Mouse (Mus musculus) heart, postnatal 0 days (tissue): ENCODE data around the gene Dcp1a. TPM values are rescaled to one million over a fixed set of nuclear protein-coding genes. Genes with fewer than 3 reads are reported as not detected.

Experiments
- ATAC-seq: fragments of 200-750 bp; cut with Nextera tagmentation; 2 replicates; pipeline ENCODE4 v1.8.0; 2017; ENCODE audit warnings: low read depth, moderate number of reproducible peaks, moderate library complexity; ENCODE audit not compliant: insufficient read depth
- DNase-seq: peaks from one replicate; pipeline ENCODE4 v3.0.0-alpha.2; 2016; ENCODE audit warnings: low spot score
- H3K27ac ChIP-seq: fragments of 300-500 bp; sonication (generic); 2 replicates; pipeline ENCODE4 v1.5.1; 2014; ENCODE audit warnings: low read depth, mild to moderate bottlenecking
- H3K27me3 ChIP-seq: fragments of 300-500 bp; sonication (generic); 2 replicates; pipeline ENCODE4 v1.6.1; 2014; ENCODE audit warnings: low read length, mixed read lengths; ENCODE audit not compliant: control insufficient read depth, insufficient read depth
- H3K36me3 ChIP-seq: fragments of 300-500 bp; sonication (generic); replicated peaks from 2 replicates; pipeline ENCODE4 v1.6.1; 2014; ENCODE audit warnings: low read length, mixed read lengths; ENCODE audit not compliant: control insufficient read depth, insufficient read depth
- H3K4me1 ChIP-seq: fragments of 300-500 bp; sonication (generic); 2 replicates; pipeline ENCODE4 v1.6.1; 2014; ENCODE audit warnings: antibody characterized with exemption; ENCODE audit not compliant: control insufficient read depth, insufficient read depth
- H3K4me2 ChIP-seq: fragments of 300-500 bp; sonication (generic); 2 replicates; pipeline ENCODE4 v1.6.1; 2014; ENCODE audit warnings: low read depth, mild to moderate bottlenecking, low read length, moderate library complexity
- H3K4me3 ChIP-seq: fragments of 300-500 bp; sonication (generic); 2 replicates; pipeline ENCODE4 v1.5.1; 2014; ENCODE audit warnings: low read depth, low read length
- H3K9ac ChIP-seq: fragments of 300-500 bp; sonication (generic); replicated peaks from 2 replicates; pipeline ENCODE4 v1.6.1; 2014; ENCODE audit warnings: low read depth, low read length, mixed read lengths
- H3K9me3 ChIP-seq: fragments of 300-500 bp; sonication (generic); replicated peaks from 2 replicates; pipeline ENCODE4 v1.6.1; 2016; ENCODE audit warnings: low read length; ENCODE audit not compliant: control insufficient read depth
- CTCF ChIP-seq: IDR thresholded peaks from 2 replicates; pipeline ENCODE4 v1.5.1; 2016; ENCODE audit warnings: antibody characterized with exemption, control low read depth, low read depth
- EP300 ChIP-seq: IDR thresholded peaks from 2 replicates; pipeline ENCODE4 v1.6.1; 2016; ENCODE audit warnings: antibody characterized with exemption, low read depth
- WGBS: fragments of 180-500 bp; shearing (Covaris S2); extraction: QIAGEN DNeasy Blood & Tissue Kit; methylation state at CpG from one replicate; pipeline ENCODE4 v1.1.7; 2014; 5-methylcytosine and 5-hydroxymethylcytosine counted together
- microRNA-seq: library from miRNA; unstranded; fragments of <30 nt; microRNA quantifications from one replicate; pipeline ENCODE4, GENCODE M21; 2016
- polyA plus RNA-seq: library from polyadenylated mRNA; unstranded; fragments of >200 nt; fragmentation: Nextera tagmentation; extraction: Ambion mirVana; gene quantifications from 2 replicates; pipeline ENCODE4 v1.2.1, GENCODE M21; 2015
- total RNA-seq: library from RNA; depleted of rRNA; stranded (reverse); fragments of >200 nt; gene quantifications from 2 replicates; pipeline ENCODE4 v1.2.3, GENCODE M21; 2014; ENCODE audit warnings: low replicate concordance; rRNA removed

Gene Dcp1a
- total and polyA plus RNA-seq, 2 experiments from 2014 or later, result 7.8 to 23.5 TPM

- no peak overlapping the region for H3K9ac ChIP-seq
- DNase-seq (no peak), ATAC-seq (no peak)
- H3K4me1 ChIP-seq, result no peaks in the 10 kb centered on the region
- H3K27me3 ChIP-seq, result no peaks in the 10 kb centered on the region
- 76% methylated on average over 10 of the region's 10 CpGs for WGBS
- H3K9me3 ChIP-seq, result no peaks in the 10 kb centered on the region
- no peak overlapping the region for H3K4me3 ChIP-seq
- H3K27ac ChIP-seq, result no peak overlapping the region
- no peak for TF ChIP-seq CTCF
- TF ChIP-seq EP300, result no peak
- H3K4me2 ChIP-seq, result no peak overlapping the region
- H3K36me3 ChIP-seq, result peaks cover 67% of the 10 kb centered on the region
These were observed 92.9 kb downstream of the Dcp1a start for GRCm38 (mm10) chr14:30572253-30572652.

- Histone ChIP-seq H3K4me1 (no peaks in the 10 kb centered on the region), H3K9me3 (no peaks in the 10 kb centered on the region), H3K4me2 (no peak overlapping the region), H3K9ac (no peak overlapping the region), H3K4me3 (no peak overlapping the region), H3K27me3 (no peaks in the 10 kb centered on the region), H3K36me3 (peaks cover 57% of the 10 kb centered on the region), H3K27ac (no peak overlapping the region)
- no peak for TF ChIP-seq EP300
- no peak for TF ChIP-seq CTCF
- ATAC-seq, result no peak
- DNase-seq, result no peak
- 44% methylated on average over 8 of the region's 8 CpGs for WGBS
These were observed 93.9 kb downstream of the Dcp1a start for GRCm38 (mm10) chr14:30573235-30573634.

GRCm38 (mm10) chr14:30573983-30574584 lies 94.7 kb downstream of the Dcp1a start:
- H3K4me3 ChIP-seq, result no peak overlapping the region
- H3K9ac ChIP-seq, result no peak overlapping the region
- ATAC-seq (0 out of 2 replicates have a peak, but pooled peaks have one; percentile 50), DNase-seq (peak; percentile 54)
- WGBS, result 61% methylated on average over 6 of the region's 6 CpGs
- H3K9me3 ChIP-seq, result no peaks in the 10 kb centered on the region
- no peaks in the 10 kb centered on the region for H3K27me3 ChIP-seq
- no peaks in the 10 kb centered on the region for H3K4me1 ChIP-seq
- H3K4me2 ChIP-seq, result no peak overlapping the region
- peak; percentile 96 for TF ChIP-seq CTCF
- TF ChIP-seq EP300, result no peak
- 0 out of 2 replicates have a peak overlapping the region, but pooled peaks have one; percentile 13 for H3K27ac ChIP-seq
- peaks cover 49% of the 10 kb centered on the region for H3K36me3 ChIP-seq

GRCm38 (mm10) chr14:30575791-30576190 lies 96.5 kb downstream of the Dcp1a start:
- no peaks in the 10 kb centered on the region for H3K4me1 ChIP-seq
- no peaks in the 10 kb centered on the region for H3K27me3 ChIP-seq
- no peak for TF ChIP-seq EP300
- no peak for TF ChIP-seq CTCF
- no peak overlapping the region for H3K27ac ChIP-seq
- WGBS, result 69% methylated on average over 7 of the region's 7 CpGs
- no peak for DNase-seq
- H3K4me2 ChIP-seq, result no peak overlapping the region
- no peak for ATAC-seq
- H3K9ac ChIP-seq, result no peak overlapping the region
- no peaks in the 10 kb centered on the region for H3K9me3 ChIP-seq
- H3K36me3 ChIP-seq, result peaks cover 32% of the 10 kb centered on the region
- H3K4me3 ChIP-seq, result no peak overlapping the region

- Histone ChIP-seq H3K27me3 (no peaks in the 10 kb centered on the region), H3K36me3 (peaks cover 27% of the 10 kb centered on the region), H3K4me1 (no peaks in the 10 kb centered on the region), H3K4me3 (no peak overlapping the region), H3K9ac (no peak overlapping the region), H3K4me2 (no peak overlapping the region), H3K27ac (no peak overlapping the region), H3K9me3 (no peaks in the 10 kb centered on the region)
- 24% methylated on average over 5 of the region's 5 CpGs for WGBS
- DNase-seq (no peak), ATAC-seq (0 out of 2 replicates have a peak, but pooled peaks have one; percentile 37)
- TF ChIP-seq CTCF (no peak), EP300 (no peak)
These were observed 96.9 kb downstream of the Dcp1a start for GRCm38 (mm10) chr14:30576260-30576659.

Small RNA genes lying within 50 kb of the gene (microRNA-seq; reads per million reads assigned to microRNA genes)
- 6.2 reads per million, percentile 25 among the genes with 10 or more reads in this experiment for gene Mir3076

Other genes starting within 250 kb of the Dcp1a start
- gene Cacna1d, start 11.9 kb downstream of the Dcp1a start, total RNA-seq, result 4.8 and 8.9 TPM in 2 replicates
- gene Cacna1d, start 11.9 kb downstream of the Dcp1a start, polyA plus RNA-seq, result 5.5 and 6.0 TPM in 2 replicates
- gene Tkt, start 68.8 kb downstream of the Dcp1a start, total RNA-seq, result 88.9 and 108 TPM in 2 replicates
- 36.4 and 37.8 TPM in 2 replicates for gene Tkt, start 68.8 kb downstream of the Dcp1a start, polyA plus RNA-seq
- 19.3 and 30.1 TPM in 2 replicates for gene Prkcd, start 146.7 kb downstream of the Dcp1a start, total RNA-seq
- gene Prkcd, start 146.7 kb downstream of the Dcp1a start, polyA plus RNA-seq, result 14.9 and 15.8 TPM in 2 replicates
- 13.3 and 17.6 TPM in 2 replicates for gene Rft1, start 174.8 kb downstream of the Dcp1a start, total RNA-seq
- gene Rft1, start 174.8 kb downstream of the Dcp1a start, polyA plus RNA-seq, result 10.4 and 11.0 TPM in 2 replicates
- gene Sfmbt1, start 235.3 kb downstream of the Dcp1a start, total RNA-seq, result 1.8 and 4.2 TPM in 2 replicates
- gene Sfmbt1, start 235.3 kb downstream of the Dcp1a start, polyA plus RNA-seq, result 6.6 and 7.6 TPM in 2 replicates